Mouse (Mus musculus) gastrocnemius, postnatal 4 days (tissue): Measurements from ENCODE around the gene Rubcn. TPM values are rescaled to one million over a fixed set of nuclear protein-coding genes. Genes with fewer than 3 reads are reported as not detected.

Experiments
- DNase-seq, 2 experiments: peaks; one replicate each; pipeline ENCODE4 v3.0.0; 2021 to 2022; ENCODE audit warnings: low spot score in 2 of 2, mixed read lengths in 2 of 2
- total RNA-seq, 2 experiments: library from RNA; stranded (reverse); gene quantifications; 2 replicates each; pipeline ENCODE4 v1.2.3; 2021

Gene Rubcn
- total RNA-seq, 2 experiments from 2014 or later, result 46.6 to 50.3 TPM

GRCm38 (mm10) chr16:32873366-32873765, 4.2 kb downstream of the Rubcn start:
- DNase-seq, result no peak

- DNase-seq, result no peak
Measured at GRCm38 (mm10) chr16:32870231-32870630, 7.3 kb downstream of the Rubcn start.

- DNase-seq, result peak; percentile 66 to 83
Measured at GRCm38 (mm10) chr16:32867919-32868552, 9.5 kb downstream of the Rubcn start.

- no peak for DNase-seq
Measured at GRCm38 (mm10) chr16:32866713-32867112, 10.9 kb downstream of the Rubcn start.

GRCm38 (mm10) chr16:32865401-32865800, 12.2 kb downstream of the Rubcn start:
- no peak for DNase-seq

- DNase-seq, result no peak
Measured at GRCm38 (mm10) chr16:32861813-32862385, 15.7 kb downstream of the Rubcn start.

- DNase-seq, result peak in 1 of 2 experiments; percentile 32
Measured at GRCm38 (mm10) chr16:32858771-32859636, 18.6 kb downstream of the Rubcn start.

GRCm38 (mm10) chr16:32858356-32858755, 19.2 kb downstream of the Rubcn start:
- no peak for DNase-seq

GRCm38 (mm10) chr16:32856751-32857150, 20.8 kb downstream of the Rubcn start:
- DNase-seq, result no peak

- DNase-seq, result no peak
Measured at GRCm38 (mm10) chr16:32854050-32854571, 23.5 kb downstream of the Rubcn start.

GRCm38 (mm10) chr16:32853492-32854049, 24.0 kb downstream of the Rubcn start:
- no peak for DNase-seq

- no peak for DNase-seq
Measured at GRCm38 (mm10) chr16:32849042-32849830, 28.3 kb downstream of the Rubcn start.

GRCm38 (mm10) chr16:32847103-32847502, 30.5 kb downstream of the Rubcn start:
- DNase-seq, result no peak

- DNase-seq, result no peak
Measured at GRCm38 (mm10) chr16:32831501-32831900, 46.1 kb downstream of the Rubcn start.

- DNase-seq, result no peak
Measured at GRCm38 (mm10) chr16:32829104-32829503, 48.5 kb downstream of the Rubcn start.

GRCm38 (mm10) chr16:32826521-32826920, 51.0 kb downstream of the Rubcn start:
- no peak for DNase-seq

GRCm38 (mm10) chr16:32825380-32825779, 52.2 kb downstream of the Rubcn start:
- no peak for DNase-seq

GRCm38 (mm10) chr16:32824061-32824460, 53.5 kb downstream of the Rubcn start:
- DNase-seq, result no peak

- DNase-seq, result no peak
Measured at GRCm38 (mm10) chr16:32823487-32823886, 54.1 kb downstream of the Rubcn start.

- DNase-seq, result no peak
Measured at GRCm38 (mm10) chr16:32822881-32823280, 54.7 kb downstream of the Rubcn start.

GRCm38 (mm10) chr16:32822450-32822827, 55.1 kb downstream of the Rubcn start:
- DNase-seq, result no peak
